Mouse (Mus musculus) megakaryocyte-erythroid progenitor cell, adult 5 weeks (primary cell): ENCODE measurements around the gene Cxadr. TPM values are rescaled to one million over a fixed set of nuclear protein-coding genes. Genes with fewer than 3 reads are reported as not detected.

Source experiments
- polyA plus RNA-seq: library from polyadenylated mRNA; stranded (reverse); fragments of >175 nt; gene quantifications from 2 replicates; pipeline ENCODE4 v1.2.3, GENCODE M21; 2012

Cxadr gene
- 0.31 and 1.3 TPM in 2 replicates for polyA plus RNA-seq

DNA sequence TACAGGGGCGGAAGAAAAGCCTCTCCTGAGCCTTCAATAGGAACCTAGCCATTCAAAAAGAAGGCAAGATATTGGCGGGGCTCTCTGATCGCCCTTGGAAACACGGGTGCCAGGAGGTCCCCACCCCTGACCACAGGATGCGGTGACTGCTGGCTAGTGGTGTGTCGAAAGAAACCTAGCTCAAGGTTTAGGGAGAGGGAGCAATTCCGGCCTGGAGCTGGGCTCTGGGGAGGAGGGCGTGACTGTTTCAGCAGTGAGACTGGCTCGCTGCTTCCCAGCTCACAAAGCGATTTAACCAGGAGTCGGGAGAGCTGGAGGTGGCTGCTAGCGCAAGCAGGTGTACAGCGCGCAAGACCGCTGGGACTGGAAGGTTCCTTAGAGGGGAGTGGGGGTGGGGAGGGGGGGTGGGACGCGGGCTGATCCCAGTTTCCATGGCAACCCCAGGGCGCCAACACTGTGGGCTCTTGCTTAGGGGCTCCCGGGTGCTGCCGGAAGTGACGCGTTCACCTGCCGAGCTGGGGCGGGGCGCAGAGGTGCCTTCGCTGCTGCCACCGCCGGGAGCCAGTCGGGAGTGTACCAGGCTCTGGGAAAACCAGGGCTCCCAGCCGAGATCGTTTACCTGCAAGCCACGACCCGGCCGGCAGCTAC lies at the start of gene Cxadr:
Gene Cxadr (plus strand): TSS at position 307 of the 648 bp plus-strand sequence.

GRCm38 (mm10) chr16:78376745-78377570 lies 75.7 kb downstream of the Cxadr start, which contains the start of gene Btg3:
Gene Btg3 (minus strand): TSS chr16:78377192.

Other genes starting within 250 kb of the Cxadr start
- gene Btg3, start 75.7 kb downstream of the Cxadr start, polyA plus RNA-seq: 13.8 and 18.8 TPM in 2 replicates